Mouse (Mus musculus) embryo, embryonic 10 days (tissue): ENCODE results near the gene Rrp7a.

ENCODE experiments used
- DNase-seq: peaks from one replicate; pipeline ENCODE4 v3.0.0-alpha.2; 2015; ENCODE audit warnings: low spot score

The Rrp7a gene

GRCm38 (mm10) chr15:83122566-83123145 is at the start of gene Rrp7a:
Gene Rrp7a, minus strand, starts transcription at chr15:83122801.
- DNase-seq = peak; percentile 94

DNA sequence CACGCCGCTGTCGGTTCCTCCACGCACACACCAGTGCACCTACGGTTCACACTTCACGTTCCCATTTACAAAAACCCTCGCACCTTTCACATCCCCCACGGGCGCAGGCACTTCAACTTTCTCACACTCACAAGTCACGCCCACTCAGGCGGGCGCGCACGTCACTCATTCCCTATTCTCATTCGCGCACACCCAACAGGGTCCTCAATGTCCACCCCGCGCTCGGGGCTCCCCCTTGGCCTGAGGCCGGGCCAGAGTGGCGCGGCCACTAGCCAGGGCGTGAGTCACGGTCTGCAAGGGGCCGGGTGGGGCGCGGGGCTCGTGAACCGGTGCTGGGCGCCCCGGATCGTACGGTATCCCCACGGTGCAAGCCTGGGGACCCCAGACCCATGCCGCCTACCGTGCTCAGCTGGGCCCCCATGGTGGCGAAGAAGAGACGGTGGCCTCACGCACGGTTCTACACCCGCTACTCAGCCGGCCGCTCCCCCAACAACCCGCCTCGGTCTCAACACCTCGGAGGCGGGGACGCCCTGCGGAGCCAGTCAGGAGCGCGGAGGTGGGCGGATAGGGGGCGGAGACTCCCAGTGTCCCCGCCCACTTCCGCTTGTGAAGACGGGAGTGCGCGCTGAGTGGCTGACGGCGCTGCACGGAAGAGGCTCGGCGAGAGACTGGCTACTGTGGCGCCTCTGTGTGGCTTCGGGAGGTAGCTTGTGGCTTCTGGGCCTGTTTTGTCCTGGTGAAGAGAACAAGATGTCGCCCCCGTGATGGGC is 49.3 kb upstream of the Rrp7a start:
- peak; percentile 99 for DNase-seq

DNA sequence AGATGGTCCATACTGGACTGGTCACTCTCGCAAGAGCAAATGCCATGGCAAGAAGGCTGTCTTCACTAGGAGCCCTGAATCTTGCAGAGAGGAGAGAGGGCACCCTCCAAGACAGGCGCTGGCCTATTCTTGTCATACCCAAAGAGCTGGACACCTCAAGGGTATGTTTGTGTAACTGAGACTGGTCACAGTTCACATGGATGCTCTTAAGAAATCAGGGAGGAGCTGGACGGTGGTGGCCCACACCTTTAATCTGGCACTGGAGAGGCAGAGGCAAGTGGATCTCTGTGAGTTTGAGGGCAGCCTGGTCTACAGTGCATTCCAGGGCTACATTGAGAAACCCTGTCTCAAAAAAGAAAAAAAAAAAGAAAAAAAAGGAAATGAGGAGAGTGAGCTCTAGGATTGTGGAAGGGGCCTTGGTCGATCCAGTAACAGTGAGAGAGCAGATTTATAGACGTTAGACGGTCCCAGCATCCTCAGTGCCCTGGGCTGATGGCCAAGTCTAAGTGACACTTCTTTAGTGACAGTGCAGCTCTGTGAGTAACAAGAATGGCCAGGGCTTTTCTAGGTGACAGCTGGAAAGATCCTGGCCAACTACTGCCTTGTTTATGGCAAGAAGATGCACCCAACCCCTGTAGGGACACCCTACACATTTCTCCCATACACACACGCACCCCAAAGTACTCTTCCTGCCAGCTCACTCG is 48.5 kb upstream of the Rrp7a start:
- no peak for DNase-seq

DNA sequence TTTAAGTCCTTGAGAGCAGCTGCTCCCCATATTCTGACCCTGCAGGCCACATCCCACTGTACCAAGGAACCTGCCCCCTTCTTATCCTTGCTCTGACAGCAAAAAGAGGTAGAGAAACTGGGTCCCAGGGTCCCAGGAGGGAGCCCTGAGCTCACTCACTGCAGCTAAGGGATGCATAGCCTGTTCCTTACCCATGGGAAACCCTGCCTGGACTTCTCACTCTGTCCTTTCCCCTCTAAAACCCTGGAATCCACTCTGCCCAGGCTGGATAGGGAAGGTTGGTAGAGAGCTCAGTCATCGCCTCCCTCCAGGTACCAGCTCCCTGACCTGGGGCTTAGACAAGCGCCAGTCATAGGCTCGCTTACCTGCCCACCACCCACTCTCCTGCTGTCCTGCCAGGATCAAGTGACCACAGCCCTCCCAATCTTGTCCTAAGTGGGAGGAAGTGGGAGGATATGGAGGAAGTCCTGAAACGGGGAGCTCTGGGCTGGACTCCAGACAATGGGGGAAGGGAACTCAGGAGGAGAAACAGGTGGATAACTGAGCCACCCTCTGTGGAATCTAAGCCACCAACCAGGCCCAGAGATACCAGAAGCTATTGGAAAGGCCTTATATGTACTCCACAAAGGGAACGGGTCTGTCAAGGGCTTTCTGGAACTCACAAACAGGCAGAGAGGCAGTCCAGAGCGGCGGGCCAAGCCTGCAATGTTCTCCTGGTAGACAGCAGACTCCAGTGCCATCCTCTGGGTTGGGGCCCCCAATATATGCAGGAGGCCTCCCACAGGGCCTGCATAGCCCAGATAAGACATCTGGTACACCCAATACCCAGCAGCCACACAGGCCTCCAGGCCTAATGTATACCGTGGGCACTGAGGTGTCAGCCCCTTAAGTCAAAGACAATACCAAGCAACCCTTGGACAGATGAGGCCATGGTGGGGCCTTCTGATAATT is 47.4 kb upstream of the Rrp7a start:
- DNase-seq = no peak

DNA sequence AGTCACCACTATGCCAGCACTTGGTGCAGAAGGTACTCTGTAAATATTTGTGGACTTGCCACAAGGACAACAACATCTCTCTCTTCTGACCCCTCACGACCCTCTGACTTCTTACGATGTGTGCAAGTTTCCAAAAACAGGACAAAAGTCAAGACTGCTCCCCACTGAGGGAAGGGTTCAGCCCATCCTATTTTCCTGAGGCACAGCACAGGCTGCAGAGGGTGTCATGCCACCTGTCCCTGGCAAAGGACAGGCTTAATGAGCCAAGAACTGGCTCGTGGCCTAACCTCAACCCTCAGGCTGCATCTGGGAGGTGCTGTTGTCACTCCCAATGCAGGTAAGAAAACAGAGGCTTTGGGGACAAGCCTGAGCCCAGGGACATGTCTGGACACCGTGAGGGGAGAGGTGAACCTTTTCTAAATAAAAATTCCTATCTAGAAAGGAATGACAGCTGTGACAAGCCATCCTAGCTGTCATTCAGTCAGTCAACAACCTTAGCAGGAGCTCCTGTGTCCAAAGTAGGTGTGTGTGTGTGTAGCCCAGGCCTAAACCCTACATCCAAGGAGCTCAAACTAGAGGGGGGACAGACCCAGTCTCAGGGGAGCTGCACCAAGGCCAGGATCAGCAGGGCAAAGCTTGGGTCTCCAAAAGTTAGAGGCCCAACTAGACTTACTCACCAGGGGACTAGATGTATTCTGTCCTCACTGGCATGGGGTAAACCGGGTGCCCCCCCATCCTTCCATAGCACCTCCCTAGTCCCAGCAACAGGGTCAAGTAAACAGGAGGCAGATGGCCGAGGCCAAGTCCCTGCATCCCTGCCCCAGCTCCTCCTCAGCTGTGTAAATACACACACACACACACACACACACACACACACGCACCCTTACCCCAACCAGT is 46.5 kb upstream of the Rrp7a start:
- no peak for DNase-seq

- no peak for DNase-seq
Observed at GRCm38 (mm10) chr15:83168311-83168710, 45.7 kb upstream of the Rrp7a start.

GRCm38 (mm10) chr15:83167550-83168065 is 45.0 kb upstream of the Rrp7a start:
- no peak for DNase-seq

DNA sequence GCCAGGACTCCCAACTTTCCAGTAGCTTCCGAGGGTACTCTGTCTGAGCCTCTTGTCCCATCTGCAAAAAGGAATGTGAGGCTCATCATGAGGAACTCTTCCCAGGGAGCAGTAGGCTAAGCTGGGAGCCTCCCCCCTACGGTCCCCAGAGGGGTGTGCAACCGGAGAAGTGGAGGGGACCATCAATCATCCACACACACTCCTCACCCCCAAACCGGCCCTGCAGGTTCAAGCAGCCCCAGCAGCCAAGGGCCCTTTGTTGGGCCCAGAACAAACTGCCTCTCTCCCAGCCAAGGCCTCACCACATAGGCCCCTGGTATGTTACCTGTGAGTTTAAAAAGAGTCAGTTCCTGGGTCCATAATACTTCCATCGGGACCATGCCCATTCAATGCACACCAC is 44.5 kb upstream of the Rrp7a start:
- peak; percentile 24 for DNase-seq

- DNase-seq = no peak
Observed at GRCm38 (mm10) chr15:83166642-83167041, 44.0 kb upstream of the Rrp7a start.

- no peak for DNase-seq
Observed at GRCm38 (mm10) chr15:83165526-83166315, 43.1 kb upstream of the Rrp7a start.

DNA sequence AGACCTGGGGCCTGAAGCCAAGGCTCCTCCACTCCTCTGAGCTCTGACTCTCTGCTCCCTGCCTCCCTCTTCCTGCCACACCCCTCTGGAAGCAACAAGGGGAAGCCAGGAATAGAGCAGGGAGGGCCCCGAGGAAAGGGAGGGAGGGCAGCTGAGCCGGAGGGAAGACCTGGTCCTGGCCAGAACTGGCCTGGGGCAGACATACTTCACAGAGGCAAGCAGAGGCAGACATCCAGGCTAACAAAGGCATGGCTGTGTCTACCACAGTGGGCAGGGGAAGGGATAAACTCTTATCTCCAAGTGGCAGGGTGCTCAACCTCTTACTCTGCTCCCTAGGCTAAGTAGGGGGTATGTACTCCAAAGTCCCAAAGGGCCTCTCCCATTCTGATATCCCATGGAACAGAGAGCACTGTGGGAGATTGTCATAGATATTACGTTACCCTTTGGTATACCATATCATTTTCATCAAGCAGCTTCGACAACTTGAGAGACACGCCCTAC is 42.4 kb upstream of the Rrp7a start:
- DNase-seq = no peak

DNA sequence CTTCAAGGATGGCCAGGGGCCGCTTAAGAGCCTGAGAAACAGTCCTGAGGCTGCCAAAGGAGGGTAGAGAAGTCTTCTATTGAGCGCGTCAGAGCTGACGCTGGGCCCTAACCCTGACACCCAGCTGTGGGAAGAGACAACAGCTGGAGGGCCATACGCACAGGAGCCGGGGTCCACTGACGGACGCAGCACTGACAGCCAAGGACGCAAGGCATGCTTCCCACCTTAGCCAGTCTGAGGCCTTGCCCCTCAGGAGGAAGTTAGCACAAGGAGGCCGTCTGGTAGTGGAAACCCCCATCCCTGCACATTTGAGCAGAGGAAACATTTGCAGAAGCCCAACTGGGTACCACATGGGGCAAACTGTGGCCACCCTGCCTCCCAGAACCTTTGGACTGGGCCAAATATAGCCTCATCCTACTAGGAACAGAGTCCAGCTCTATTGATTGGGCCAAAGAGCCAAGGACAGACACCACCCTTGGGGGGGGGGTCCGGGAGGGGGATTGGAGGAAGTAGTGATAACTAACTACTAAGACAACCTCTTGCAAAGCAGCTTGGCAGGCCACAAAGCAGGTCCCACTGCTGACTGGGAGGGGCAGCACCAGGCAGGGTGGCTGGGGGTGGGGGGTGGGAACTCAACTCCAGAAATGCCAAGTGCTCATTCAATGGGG is 40.4 kb upstream of the Rrp7a start:
- no peak for DNase-seq

- no peak for DNase-seq
Observed at GRCm38 (mm10) chr15:83162001-83162400, 39.4 kb upstream of the Rrp7a start.

DNA sequence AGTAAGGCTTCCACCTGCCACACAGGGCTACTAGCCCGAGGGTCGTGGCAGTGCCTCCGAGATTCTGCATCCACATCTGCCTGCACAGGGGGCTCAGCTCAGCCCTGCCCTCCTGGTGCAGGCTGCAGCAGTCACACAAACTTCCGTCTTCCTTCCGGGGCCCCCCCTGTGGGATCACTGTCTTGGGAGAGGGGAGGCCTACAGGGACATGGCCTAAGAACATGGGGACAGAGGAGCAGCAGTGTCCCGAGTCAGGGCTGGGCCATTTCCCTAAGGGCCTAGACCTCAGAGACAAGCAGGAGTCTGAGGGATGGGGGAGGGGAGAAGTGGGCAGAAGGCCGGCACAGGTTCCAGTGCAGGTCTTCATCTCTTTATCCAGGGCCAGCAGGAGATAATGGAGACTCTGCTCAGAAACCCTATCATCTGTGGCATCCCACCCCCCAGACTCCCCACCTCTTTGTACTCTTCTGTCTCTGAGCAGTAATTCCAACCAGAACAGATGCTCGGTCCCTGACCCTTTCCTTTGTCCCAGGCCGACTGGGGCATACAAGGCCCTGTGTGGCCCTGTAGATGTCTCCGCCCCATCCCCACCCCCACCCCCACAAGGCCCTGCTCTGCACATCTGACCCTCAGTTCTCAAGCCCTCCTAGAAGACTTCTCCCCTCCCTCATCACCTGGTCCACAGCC is 38.6 kb upstream of the Rrp7a start:
- DNase-seq = peak; percentile 55

- no peak for DNase-seq
Observed at GRCm38 (mm10) chr15:83160561-83160960, 38.0 kb upstream of the Rrp7a start.

DNA sequence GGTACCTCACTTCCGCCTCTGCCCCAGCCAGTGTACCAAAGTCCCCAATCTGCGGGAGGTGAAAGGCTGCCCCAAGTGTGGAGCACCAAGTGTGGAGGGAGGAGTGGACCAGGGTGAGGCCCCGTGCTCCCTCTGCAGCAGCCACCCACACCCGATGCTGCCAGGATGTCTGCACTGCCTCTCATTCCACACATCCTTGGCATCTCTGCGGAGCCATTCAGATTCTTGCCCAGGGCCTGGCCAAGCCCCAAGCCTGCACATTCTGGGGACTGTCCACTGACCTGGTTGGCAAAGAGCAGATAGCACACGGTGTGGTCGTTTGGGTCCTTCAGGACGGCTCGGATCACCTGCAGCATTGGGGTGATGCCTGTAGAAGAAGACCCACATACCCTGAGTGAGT is 37.2 kb upstream of the Rrp7a start:
- no peak for DNase-seq

DNA sequence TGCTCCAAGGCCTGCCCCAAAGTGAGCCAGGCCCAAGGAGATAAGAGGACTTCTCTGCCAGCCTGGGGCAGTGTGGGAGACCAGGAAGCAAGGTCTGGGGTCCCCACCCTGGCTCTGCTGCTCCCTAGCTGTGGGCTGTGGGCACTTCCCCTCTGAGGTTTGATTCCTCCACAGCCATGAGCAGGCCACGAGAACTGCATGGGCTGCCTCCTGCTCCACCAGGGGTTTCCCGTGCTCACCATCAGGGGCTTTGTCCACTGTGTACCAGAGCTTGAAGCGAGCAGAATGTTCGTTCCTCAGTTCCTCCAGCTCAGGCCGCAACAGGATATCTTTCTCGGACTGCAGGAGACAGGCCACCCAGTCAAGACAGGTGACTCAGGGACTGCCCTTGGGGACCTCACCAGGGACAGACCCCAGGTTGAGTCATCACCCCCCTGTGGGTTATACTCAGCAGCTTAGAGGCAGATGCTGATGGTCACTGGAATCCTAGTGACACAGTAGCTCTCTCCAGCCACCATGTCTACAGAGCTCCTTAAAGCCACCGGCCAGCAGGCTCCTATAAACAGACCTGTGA is 36.1 kb upstream of the Rrp7a start:
- DNase-seq = no peak

GRCm38 (mm10) chr15:83157667-83158064 is 35.1 kb upstream of the Rrp7a start:
- DNase-seq = no peak
